Comparison of ENCODE assay signal across 16 mouse cellular contexts in the genomic region with DNA sequence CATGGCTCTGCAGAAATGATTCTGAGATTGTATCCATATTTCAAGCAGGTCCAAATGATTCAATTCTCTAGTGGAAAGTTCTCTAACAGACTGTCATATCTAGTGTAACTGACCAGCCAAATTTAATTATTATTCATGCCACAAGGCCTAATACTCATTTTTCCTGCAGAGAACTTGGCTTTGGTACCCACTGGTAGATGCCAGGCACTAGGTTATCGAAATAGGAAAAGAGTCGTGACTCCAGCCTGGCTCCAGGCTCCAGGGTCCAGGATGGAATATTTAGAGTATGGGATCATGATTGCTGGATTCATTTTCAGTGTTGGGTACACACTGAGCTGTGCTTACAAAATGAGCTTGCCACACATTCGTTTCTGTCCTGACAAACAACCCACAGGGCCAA.
DNase-seq lines count a peak whose midpoint lies in the region; TF ChIP-seq lines count a peak whose summit lies in the region.
"Had no signal": no experiment of that assay in that cellular context is flagged by ENCODE, and none has a peak within 500 bp of the region (broad histone marks: within the 10 kb centered on the region; RNA-seq: fewer than 3 reads in every experiment).

No protein-coding gene starts in this region.

- peak; percentile 25 to 75 for DNase-seq in cerebellum, adult 2 months
- no peak for DNase-seq in cerebellum, adult 18-20 months
- peak; percentile 66 to 82 for DNase-seq in cerebellum, postnatal 14 days
- no peak for DNase-seq in cerebellum, adult 9-10 months
- peak; percentile 27 to 38 for DNase-seq in cerebellum, postnatal 36 days
- no peak for DNase-seq in cerebellum, adult 11-12 months
- DNase-seq: adrenal gland, adult 2 months; adrenal gland, postnatal 10 days; adrenal gland, postnatal 25 days; embryo, embryonic 11 days; gastrocnemius, adult 2 months had no signal

- no peak overlapping the region for H3K4me3 ChIP-seq in cerebellum, adult 2 months (replicated peaks; ENCODE audit: insufficient read depth, low read depth, low read length)
- H3K4me3 ChIP-seq: embryonic facial prominence, embryonic 13.5 days; embryonic facial prominence, embryonic 15.5 days; erythroblast, embryonic 14.5 days; forebrain, embryonic 10.5 days; forebrain, embryonic 12.5 days; gastrocnemius, adult 2 months had no signal

- H3K4me1 ChIP-seq in cerebellum, adult 2 months (ENCODE audit: control insufficient read depth, insufficient read depth, low read length): no peaks in the 10 kb centered on the region
- H3K4me1 ChIP-seq: embryonic facial prominence, embryonic 13.5 days; embryonic facial prominence, embryonic 15.5 days; forebrain, embryonic 10.5 days; forebrain, embryonic 12.5 days had no signal

- H3K27ac ChIP-seq in cerebellum, adult 2 months (ENCODE audit: insufficient read depth, low read length): no peak overlapping the region
- H3K27ac ChIP-seq: embryonic facial prominence, embryonic 13.5 days; embryonic facial prominence, embryonic 15.5 days; forebrain, embryonic 10.5 days; forebrain, embryonic 12.5 days; gastrocnemius, adult 2 months had no signal

- no peaks in the 10 kb centered on the region for H3K27me3 ChIP-seq in cerebellum, adult 2 months (ENCODE audit: control insufficient read depth, insufficient read depth, low read length)
- H3K27me3 ChIP-seq: embryonic facial prominence, embryonic 13.5 days; embryonic facial prominence, embryonic 15.5 days; forebrain, embryonic 12.5 days had no signal

- 6% methylated on average over 3 of the region's 3 CpGs for WGBS in cerebellum, adult 2 months

- no peak for TF ChIP-seq CTCF in cerebellum, adult 2 months (IDR thresholded peaks at IDR 0.05; ENCODE audit: borderline replicate concordance, insufficient read depth, low read depth, low read length)

- no peak for TF ChIP-seq POLR2A in cerebellum, adult 2 months (IDR thresholded peaks at IDR 0.05; ENCODE audit: borderline replicate concordance, insufficient read depth, low read length)

Comparison
In these comparisons a context has a peak if more than half of its experiments do, and no peak if none do; other contexts are left out.
1. DNase-seq: peak in cerebellum, adult 2 months (2 of 2), cerebellum, postnatal 14 days (2 of 2) and cerebellum, postnatal 36 days (2 of 2); none in cerebellum, adult 18-20 months (0 of 2), cerebellum, adult 9-10 months (single experiment) and cerebellum, adult 11-12 months (single experiment).